In the genomic region with DNA sequence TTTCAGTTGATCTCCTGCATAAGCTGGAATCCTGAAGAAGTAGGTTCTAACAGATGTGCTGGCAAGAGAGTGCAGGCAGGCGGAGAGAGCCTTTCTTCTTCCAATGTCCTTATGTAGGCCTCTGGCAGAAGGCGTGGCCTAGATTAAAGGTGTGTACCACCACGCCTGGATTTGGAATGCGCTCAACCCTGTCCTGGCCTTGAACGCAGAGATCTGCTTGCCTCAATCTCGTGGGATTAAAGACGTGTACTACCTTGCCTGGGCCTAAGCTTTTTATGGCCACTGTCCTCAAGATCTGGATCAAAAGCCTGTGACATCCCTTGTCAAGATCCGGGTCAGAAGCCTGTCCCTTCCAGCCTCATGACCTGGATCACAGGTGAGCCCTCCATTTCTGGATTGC, we compare ENCODE assay signal across 23 mouse cellular contexts. TPM values are rescaled to one million over a fixed set of nuclear protein-coding genes. Genes with fewer than 3 reads are reported as not detected.
DNase-seq lines count a peak whose midpoint lies in the region; ATAC-seq and TF ChIP-seq lines count a peak whose summit lies in the region.
"Had no signal": no experiment of that assay in that cellular context is flagged by ENCODE, and none has a peak within 500 bp of the region (broad histone marks: within the 10 kb centered on the region; RNA-seq: fewer than 3 reads in every experiment).

No protein-coding gene starts in this region.

- TF ChIP-seq POLR2A in ES-Bruce4 (IDR thresholded peaks at IDR 0.05; ENCODE audit: insufficient read depth, low read length) = no peak

- 0 out of 2 replicates have a peak, but pooled peaks have one; percentile 49 for ATAC-seq in stomach, postnatal 0 days (ENCODE audit: low FRiP score, low TSS enrichment)
- ATAC-seq: forebrain, embryonic 14.5 days; hindbrain, embryonic 16.5 days; intestine, embryonic 15.5 days had no signal

- H3K9ac ChIP-seq in ES-Bruce4 (ENCODE audit: low read depth, poor library complexity, severe bottlenecking) = no peak overlapping the region
- no peak overlapping the region for H3K9ac ChIP-seq in stomach, postnatal 0 days (ENCODE audit: low read length)
- H3K9ac ChIP-seq: hindbrain, embryonic 13.5 days; intestine, embryonic 15.5 days had no signal

- no peak overlapping the region for H3K27ac ChIP-seq in ES-Bruce4 (ENCODE audit: insufficient read depth, low read length)
- no peak overlapping the region for H3K27ac ChIP-seq in stomach, postnatal 0 days (replicated peaks)
- H3K27ac ChIP-seq: hindbrain, embryonic 10.5 days; hindbrain, embryonic 13.5 days; intestine, embryonic 15.5 days had no signal

- no peak overlapping the region for H3K4me2 ChIP-seq in stomach, postnatal 0 days (replicated peaks; ENCODE audit: low read depth)
- H3K4me2 ChIP-seq: heart, embryonic 11.5 days; hindbrain, embryonic 13.5 days; intestine, embryonic 15.5 days had no signal

- no peaks in the 10 kb centered on the region for H3K27me3 ChIP-seq in ES-Bruce4 (ENCODE audit: control insufficient read depth, insufficient read depth, low read length, poor library complexity, severe bottlenecking)
- no peaks in the 10 kb centered on the region for H3K27me3 ChIP-seq in stomach, postnatal 0 days (ENCODE audit: control insufficient read depth, insufficient read depth, low read length)
- H3K27me3 ChIP-seq: CH12.LX; hindbrain, embryonic 13.5 days; intestine, embryonic 15.5 days had no signal

- no peak for TF ChIP-seq CTCF in ES-Bruce4 (IDR thresholded peaks at IDR 0.05; ENCODE audit: low read depth, low read length)
- TF ChIP-seq CTCF in stomach, postnatal 0 days (IDR thresholded peaks at IDR 0.05; ENCODE audit: low read depth) = no peak

- H3K9me3 ChIP-seq in ES-Bruce4 (replicated peaks; ENCODE audit: control insufficient read depth, insufficient read depth, low read length, poor library complexity, severe bottlenecking) = no peaks in the 10 kb centered on the region; the same call in 1 of the 2 replicates
- H3K9me3 ChIP-seq in stomach, postnatal 0 days (ENCODE audit: control insufficient read depth, low read length) = no peaks in the 10 kb centered on the region
- H3K9me3 ChIP-seq: hindbrain, embryonic 10.5 days; hindbrain, embryonic 13.5 days; intestine, embryonic 15.5 days had no signal

- no peaks in the 10 kb centered on the region for H3K4me1 ChIP-seq in ES-Bruce4 (ENCODE audit: control insufficient read depth, insufficient read depth, low read length)
- H3K4me1 ChIP-seq in stomach, postnatal 0 days (replicated peaks; ENCODE audit: control insufficient read depth, insufficient read depth) = no peaks in the 10 kb centered on the region
- H3K4me1 ChIP-seq: hindbrain, embryonic 10.5 days; hindbrain, embryonic 13.5 days; intestine, embryonic 15.5 days had no signal

- TF ChIP-seq EP300 in ES-Bruce4 (IDR thresholded peaks at IDR 0.05; ENCODE audit: insufficient read depth, low read depth, low read length) = 0 out of 2 replicates have a peak, but pooled peaks have one; percentile 11
- TF ChIP-seq EP300 in stomach, postnatal 0 days (optimal IDR thresholded peaks at IDR 0.05) = no peak

- H3K36me3 ChIP-seq in ES-Bruce4 (ENCODE audit: control insufficient read depth, insufficient read depth, low read length, poor library complexity, severe bottlenecking) = no peaks in the 10 kb centered on the region
- H3K36me3 ChIP-seq in stomach, postnatal 0 days (ENCODE audit: control insufficient read depth, insufficient read depth, low read length) = no peaks in the 10 kb centered on the region
- H3K36me3 ChIP-seq: hindbrain, embryonic 10.5 days; hindbrain, embryonic 13.5 days; intestine, embryonic 15.5 days had no signal

- no peak overlapping the region for H3K4me3 ChIP-seq in ES-Bruce4 (ENCODE audit: low read depth, low read length)
- no peak overlapping the region for H3K4me3 ChIP-seq in stomach, postnatal 0 days (ENCODE audit: low read depth, low read length)
- H3K4me3 ChIP-seq: hindbrain, embryonic 10.5 days; hindbrain, embryonic 13.5 days; intestine, embryonic 15.5 days had no signal

- WGBS in stomach, postnatal 0 days = 66% methylated on average over 8 of the region's 8 CpGs

- peak; percentile 28 for DNase-seq in R1 (ENCODE audit: low read depth, low spot score)
- DNase-seq in fat pad, adult 2 months (ENCODE audit: extremely low read depth, low read depth, low spot score) = peak; percentile 70
- DNase-seq in stomach, postnatal 0 days (ENCODE audit: low spot score) = peak; percentile 33
- DNase-seq in left cerebral cortex, adult 18-20 months (ENCODE audit: low spot score in 2 of 2) = no peak
- no peak for DNase-seq in urinary bladder, postnatal 10 days (ENCODE audit: low spot score)
- DNase-seq in cerebellum, postnatal 25 days = no peak
- DNase-seq: adrenal gland, adult 2 months; adrenal gland, postnatal 14 days; B cell, adult 2 months; cerebellum, adult 11-12 months; cerebellum, adult 8-10 months; cerebellum, postnatal 10 days; gastrocnemius, postnatal 25 days; heart, postnatal 36 days had no signal

RNA-seq across cellular contexts. Expression of a gene that starts 32.5 kb away (rescaled TPM):
- polyA plus RNA-seq in ES-Bruce4 (2011; ENCODE audit: insufficient read depth, insufficient read length, low read depth, missing spikeins) = 0.20 TPM in 1 of 2 replicates, not detected in the other
- polyA plus RNA-seq in stomach, postnatal 0 days (2015; fragmentation: Nextera tagmentation; extraction: Ambion mirVana) = 0.12 TPM in 1 of 2 replicates, not detected in the other
- total RNA-seq in left cerebral cortex, adult 18-20 months (2021) = 10 to 100 TPM; 19.6 to 23.7 TPM
- polyA plus RNA-seq: embryonic facial prominence, embryonic 11.5 days had no signal

RNA-seq across cellular contexts. Expression of a gene that starts 46.7 kb away (rescaled TPM):
- 42.9 and 44.2 TPM in 2 replicates for polyA plus RNA-seq in ES-Bruce4 (2011; ENCODE audit: insufficient read depth, insufficient read length, low read depth, missing spikeins)
- 8.2 and 8.6 TPM in 2 replicates for polyA plus RNA-seq in stomach, postnatal 0 days (2015; fragmentation: Nextera tagmentation; extraction: Ambion mirVana)
- 100 to 1,000 TPM; 220 to 224 TPM for total RNA-seq in left cerebral cortex, adult 18-20 months (2021)

Comparison
In these comparisons a context has a peak if more than half of its experiments do, and no peak if none do; other contexts are left out.
1. DNase-seq: peak in R1 (single experiment), fat pad, adult 2 months (single experiment) and stomach, postnatal 0 days (single experiment); none in left cerebral cortex, adult 18-20 months (0 of 2), urinary bladder, postnatal 10 days (single experiment) and cerebellum, postnatal 25 days (0 of 2).